Mouse (Mus musculus) hindbrain, embryonic 11.5 days (tissue): ENCODE measurements around the gene Pla2g4a. TPM values are rescaled to one million over a fixed set of nuclear protein-coding genes. Genes with fewer than 3 reads are reported as not detected.
"Not testable (repeated sequence)": the region's sequence is repeated elsewhere in the genome, so short reads cannot be mapped to it uniquely, and the experiment has no call there.

Source experiments
- ATAC-seq: fragments of 200-750 bp; cut with Nextera tagmentation; 2 replicates; pipeline ENCODE4 v1.8.0; 2017; ENCODE audit warnings: mild to moderate bottlenecking, moderate TSS enrichment, moderate library complexity; ENCODE audit not compliant: low FRiP score
- DNase-seq: peaks from one replicate; pipeline ENCODE4 v3.0.0-alpha.2; 2015; ENCODE audit warnings: low spot score
- H3K27ac ChIP-seq: fragments of 300-500 bp; sonication (generic); 2 replicates; pipeline ENCODE4 v1.5.1; 2014; ENCODE audit warnings: mild to moderate bottlenecking, low read depth, low read length
- H3K27me3 ChIP-seq: fragments of 300-500 bp; sonication (generic); 2 replicates; pipeline ENCODE4 v1.6.1; 2014; ENCODE audit warnings: mild to moderate bottlenecking, low read length, moderate library complexity, mixed read lengths; ENCODE audit not compliant: control insufficient read depth, insufficient read depth
- H3K36me3 ChIP-seq: fragments of 300-500 bp; sonication (generic); 2 replicates; pipeline ENCODE4 v1.6.1; 2014; ENCODE audit warnings: mild to moderate bottlenecking, low read length, moderate library complexity, mixed read lengths; ENCODE audit not compliant: control insufficient read depth, insufficient read depth
- H3K4me1 ChIP-seq: fragments of 300-500 bp; sonication (generic); replicated peaks from 2 replicates; pipeline ENCODE4 v1.6.1; 2014; ENCODE audit warnings: low read length, mixed read lengths; ENCODE audit not compliant: control insufficient read depth, insufficient read depth
- H3K4me2 ChIP-seq: fragments of 300-500 bp; sonication (generic); replicated peaks from 2 replicates; pipeline ENCODE4 v1.6.1; 2014; ENCODE audit warnings: mild to moderate bottlenecking, low read depth, low read length
- H3K4me3 ChIP-seq: fragments of 300-500 bp; sonication (generic); 2 replicates; pipeline ENCODE4 v1.5.1; 2014; ENCODE audit warnings: low read depth, low read length
- H3K9ac ChIP-seq: fragments of 300-500 bp; sonication (generic); 2 replicates; pipeline ENCODE4 v1.6.1; 2014; ENCODE audit warnings: low read depth, low read length
- H3K9me3 ChIP-seq: fragments of 300-500 bp; sonication (generic); 2 replicates; pipeline ENCODE4 v1.6.1; 2016; ENCODE audit warnings: low read length; ENCODE audit not compliant: control insufficient read depth
- WGBS: fragments of 180-500 bp; shearing (Covaris S2); extraction: QIAGEN DNeasy Blood & Tissue Kit; methylation state at CpG from one replicate; pipeline ENCODE4 v1.1.7; 2014; 5-methylcytosine and 5-hydroxymethylcytosine counted together
- polyA plus RNA-seq: library from polyadenylated mRNA; unstranded; fragments of >200 nt; fragmentation: Nextera tagmentation; extraction: Ambion mirVana; gene quantifications from 2 replicates; pipeline ENCODE4 v1.2.1, GENCODE M21; 2014

Gene Pla2g4a
- polyA plus RNA-seq, 1 experiment from 2014 or later: 5.3 TPM

DNA sequence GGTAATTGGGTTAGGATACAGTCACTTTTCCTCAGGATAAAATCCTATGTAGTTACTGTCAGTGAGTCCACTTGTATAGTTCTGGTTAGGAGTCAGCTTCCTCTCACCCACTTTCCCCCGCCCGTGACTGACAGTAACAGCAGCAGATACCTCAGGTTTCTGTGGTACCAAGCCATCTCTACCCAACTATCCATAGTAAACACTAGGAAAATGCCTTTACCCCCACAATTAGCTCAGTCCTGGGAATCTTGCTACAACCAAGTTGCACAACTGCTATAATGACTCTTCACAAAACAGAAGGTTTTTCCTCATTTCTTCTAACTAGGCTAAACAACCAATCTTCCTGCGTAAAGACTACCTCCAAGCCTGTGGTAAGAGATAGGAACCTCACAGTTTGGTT lies 14.7 kb downstream of the Pla2g4a start:
- ATAC-seq (no peak), DNase-seq (no peak)
- Histone ChIP-seq H3K27ac (no peak overlapping the region), H3K9me3 (no peaks in the 10 kb centered on the region), H3K4me3 (no peak overlapping the region), H3K4me1 (no peaks in the 10 kb centered on the region), H3K27me3 (no peaks in the 10 kb centered on the region), H3K36me3 (no peaks in the 10 kb centered on the region), H3K9ac (no peak overlapping the region), H3K4me2 (no peak overlapping the region)
- 92% methylated on average over 3 of the region's 3 CpGs for WGBS

- no peak overlapping the region for H3K4me3 ChIP-seq
- 78% methylated on average over 2 of the region's 2 CpGs for WGBS
- no peak overlapping the region for H3K9ac ChIP-seq
- no peak for ATAC-seq
- no peak overlapping the region for H3K4me2 ChIP-seq
- no peak overlapping the region for H3K27ac ChIP-seq
- no peaks in the 10 kb centered on the region for H3K27me3 ChIP-seq
- no peaks in the 10 kb centered on the region for H3K9me3 ChIP-seq
- no peaks in the 10 kb centered on the region for H3K36me3 ChIP-seq
- no peaks in the 10 kb centered on the region for H3K4me1 ChIP-seq
- DNase-seq: no peak
These were observed 17.5 kb downstream of the Pla2g4a start for GRCm38 (mm10) chr1:149943611-149944010.

DNA sequence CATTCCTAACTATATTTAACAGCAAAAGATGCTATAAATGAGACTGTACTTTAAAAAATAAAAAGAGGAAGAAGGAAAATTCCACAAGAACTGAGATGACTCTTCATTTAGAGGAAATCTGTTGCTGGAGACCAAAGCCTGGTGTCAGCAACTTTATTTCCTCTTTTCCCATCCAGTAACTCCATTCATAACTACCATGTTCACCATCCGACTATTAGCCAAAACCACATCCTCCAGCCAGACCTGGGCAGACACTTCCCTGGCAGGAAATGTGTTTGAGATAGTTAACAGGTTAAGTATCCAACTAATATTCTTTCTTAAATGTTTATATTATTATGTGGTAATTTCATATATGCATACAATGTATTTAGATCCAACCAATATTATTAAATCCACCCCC lies 20.8 kb downstream of the Pla2g4a start:
- Histone ChIP-seq H3K9ac (no peak overlapping the region), H3K4me2 (no peak overlapping the region), H3K4me1 (no peaks in the 10 kb centered on the region), H3K4me3 (no peak overlapping the region), H3K9me3 (no peaks in the 10 kb centered on the region), H3K27me3 (no peaks in the 10 kb centered on the region), H3K36me3 (no peaks in the 10 kb centered on the region), H3K27ac (no peak overlapping the region)
- DNase-seq (no peak), ATAC-seq (no peak)
- WGBS: 81% methylated on average over 1 of the region's 1 CpGs

GRCm38 (mm10) chr1:149939261-149940032 lies 21.6 kb downstream of the Pla2g4a start:
- Histone ChIP-seq H3K36me3 (no peaks in the 10 kb centered on the region), H3K27me3 (no peaks in the 10 kb centered on the region), H3K4me3 (no peak overlapping the region), H3K4me1 (no peaks in the 10 kb centered on the region), H3K9me3 (no peaks in the 10 kb centered on the region), H3K4me2 (no peak overlapping the region), H3K27ac (no peak overlapping the region), H3K9ac (no peak overlapping the region)
- WGBS: 87% methylated on average over 9 of the region's 9 CpGs
- ATAC-seq: no peak
- no peak for DNase-seq

GRCm38 (mm10) chr1:149937825-149938224 lies 23.3 kb downstream of the Pla2g4a start:
- 90% methylated on average over 4 of the region's 4 CpGs for WGBS
- no peak overlapping the region for H3K27ac ChIP-seq

GRCm38 (mm10) chr1:149929140-149929539 lies 31.9 kb downstream of the Pla2g4a start:
- Histone ChIP-seq H3K9me3 (no peaks in the 10 kb centered on the region), H3K36me3 (no peaks in the 10 kb centered on the region), H3K9ac (no peak overlapping the region), H3K4me3 (no peak overlapping the region), H3K27me3 (no peaks in the 10 kb centered on the region), H3K4me2 (no peak overlapping the region), H3K27ac (no peak overlapping the region), H3K4me1 (no peaks in the 10 kb centered on the region)
- WGBS: 80% methylated on average over 5 of the region's 5 CpGs
- DNase-seq (no peak), ATAC-seq (no peak)

More at GRCm38 (mm10) chr1:149937825-149938224, 23.3 kb downstream of the Pla2g4a start:
- H3K4me1 ChIP-seq: no peaks in the 10 kb centered on the region
- no peaks in the 10 kb centered on the region for H3K36me3 ChIP-seq
- no peak overlapping the region for H3K4me2 ChIP-seq
- no peaks in the 10 kb centered on the region for H3K9me3 ChIP-seq
- ATAC-seq (no peak), DNase-seq (no peak)
- H3K4me3 ChIP-seq: no peak overlapping the region
- H3K9ac ChIP-seq: no peak overlapping the region
- no peaks in the 10 kb centered on the region for H3K27me3 ChIP-seq

DNA sequence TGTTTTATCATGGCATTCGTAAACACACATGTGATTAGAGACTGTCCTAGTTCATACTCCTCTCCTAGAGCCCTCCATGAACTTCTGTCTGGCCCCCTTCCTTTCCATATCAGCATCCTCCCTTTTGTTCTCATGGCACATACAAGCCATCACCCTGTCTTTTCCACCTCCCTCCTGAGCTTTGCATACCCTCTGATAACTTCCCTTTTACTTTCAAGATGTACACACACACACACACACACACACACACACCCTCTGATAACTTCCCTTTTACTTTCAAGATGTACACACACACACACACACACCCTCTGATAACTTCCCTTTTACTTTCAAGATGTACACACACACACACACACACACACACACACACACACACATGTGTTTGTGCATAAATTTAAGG lies 37.4 kb downstream of the Pla2g4a start:
- H3K9ac ChIP-seq, H3K4me2 ChIP-seq, H3K27me3 ChIP-seq, H3K36me3 ChIP-seq, H3K4me3 ChIP-seq, H3K27ac ChIP-seq, DNase-seq, ATAC-seq, H3K9me3 ChIP-seq, H3K4me1 ChIP-seq: not testable (repeated sequence)
- WGBS: 91% methylated on average over 1 of the region's 1 CpGs

DNA sequence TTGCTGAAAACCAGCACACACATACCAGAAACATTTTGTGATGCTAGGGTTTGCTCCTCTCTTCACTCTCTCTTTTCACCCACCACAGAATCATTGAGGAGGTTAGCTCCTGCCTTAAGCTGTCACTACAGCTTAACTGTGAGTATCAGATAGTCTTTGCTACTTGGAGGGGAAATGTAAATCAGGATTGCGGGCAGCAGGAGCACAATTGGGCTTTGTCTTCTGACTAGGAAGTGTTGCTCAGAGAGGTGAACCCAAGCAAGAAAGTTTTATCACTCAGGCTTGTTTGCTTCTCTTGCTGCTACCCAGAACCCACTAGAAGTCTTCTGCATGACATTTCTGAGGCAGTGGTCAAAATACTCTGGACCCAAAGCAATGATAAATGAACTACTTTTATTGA lies 38.9 kb downstream of the Pla2g4a start:
- ATAC-seq (no peak), DNase-seq (no peak)
- 35% methylated on average over 1 of the region's 1 CpGs for WGBS
- no peak overlapping the region for H3K27ac ChIP-seq
- no peaks in the 10 kb centered on the region for H3K9me3 ChIP-seq
- no peak overlapping the region for H3K9ac ChIP-seq
- H3K4me3 ChIP-seq: no peak overlapping the region
- H3K36me3 ChIP-seq: no peaks in the 10 kb centered on the region
- no peak overlapping the region for H3K4me2 ChIP-seq
- no peaks in the 10 kb centered on the region for H3K4me1 ChIP-seq
- no peaks in the 10 kb centered on the region for H3K27me3 ChIP-seq

DNA sequence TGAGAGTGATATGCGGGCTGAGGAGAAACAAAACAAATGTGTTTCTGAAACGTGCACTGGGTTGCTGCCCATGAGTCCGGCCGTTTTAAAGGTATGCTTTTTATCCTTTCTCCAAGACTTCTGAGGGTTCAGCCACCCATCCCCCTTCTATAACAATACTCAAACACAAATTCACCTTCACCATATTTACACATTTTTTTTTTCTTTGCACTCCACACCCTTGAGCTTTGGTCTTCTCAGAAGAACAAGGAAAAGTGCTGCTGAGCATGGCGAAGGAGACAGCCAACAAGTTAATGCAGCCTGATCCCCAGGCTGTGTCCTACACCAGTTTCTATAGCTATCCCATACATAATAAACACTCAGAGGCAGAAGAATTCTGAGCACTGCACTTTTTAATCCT lies 39.8 kb downstream of the Pla2g4a start:
- no peaks in the 10 kb centered on the region for H3K4me1 ChIP-seq
- H3K4me2 ChIP-seq: no peak overlapping the region
- H3K4me3 ChIP-seq: no peak overlapping the region
- no peak for DNase-seq
- no peak overlapping the region for H3K27ac ChIP-seq
- no peak overlapping the region for H3K9ac ChIP-seq
- H3K9me3 ChIP-seq: no peaks in the 10 kb centered on the region
- no peaks in the 10 kb centered on the region for H3K27me3 ChIP-seq
- ATAC-seq: no peak
- 82% methylated on average over 5 of the region's 5 CpGs for WGBS
- H3K36me3 ChIP-seq: no peaks in the 10 kb centered on the region
